Mouse (Mus musculus) kidney, embryonic 16.5 days (tissue): Measurements from ENCODE around the gene Ccdc18. TPM values are rescaled to one million over a fixed set of nuclear protein-coding genes. Genes with fewer than 3 reads are reported as not detected.
"Not testable (repeated sequence)": the region's sequence is repeated elsewhere in the genome, so short reads cannot be mapped to it uniquely, and the experiment has no call there.

ENCODE experiments used
- ATAC-seq: fragments of 200-750 bp; cut with Nextera tagmentation; 2 replicates; pipeline ENCODE4 v1.8.0; 2017; ENCODE audit warnings: moderate TSS enrichment; ENCODE audit not compliant: low FRiP score, low TSS enrichment
- H3K27ac ChIP-seq: fragments of 300-500 bp; sonication (generic); 2 replicates; pipeline ENCODE4 v1.5.1; 2014; ENCODE audit warnings: low read length
- H3K27me3 ChIP-seq: fragments of 300-500 bp; sonication (generic); 2 replicates; pipeline ENCODE4 v1.6.1; 2014; ENCODE audit warnings: low read length, control low read depth, mixed read lengths; ENCODE audit not compliant: insufficient read depth
- H3K36me3 ChIP-seq: fragments of 300-500 bp; sonication (generic); 2 replicates; pipeline ENCODE4 v1.6.1; 2014; ENCODE audit warnings: low read length, control low read depth, mixed read lengths; ENCODE audit not compliant: insufficient read depth
- H3K4me1 ChIP-seq: fragments of 300-500 bp; sonication (generic); 2 replicates; pipeline ENCODE4 v1.6.1; 2014; ENCODE audit warnings: low read length, control low read depth, mixed read lengths; ENCODE audit not compliant: insufficient read depth
- H3K4me2 ChIP-seq: fragments of 300-500 bp; sonication (generic); replicated peaks from 2 replicates; pipeline ENCODE4 v1.6.1; 2014; ENCODE audit warnings: low read depth, low read length
- H3K4me3 ChIP-seq: fragments of 300-500 bp; sonication (generic); 2 replicates; pipeline ENCODE4 v1.5.1; 2014; ENCODE audit warnings: mild to moderate bottlenecking, low read length
- H3K9ac ChIP-seq: fragments of 300-500 bp; sonication (generic); replicated peaks from 2 replicates; pipeline ENCODE4 v1.6.1; 2014; ENCODE audit warnings: low read length
- H3K9me3 ChIP-seq: fragments of 300-500 bp; sonication (generic); 2 replicates; pipeline ENCODE4 v1.6.1; 2016; ENCODE audit warnings: low read length, control low read depth
- WGBS: fragments of 180-500 bp; shearing (Covaris S2); extraction: QIAGEN DNeasy Blood & Tissue Kit; methylation state at CpG from one replicate; pipeline ENCODE4 v1.1.7; 2014; 5-methylcytosine and 5-hydroxymethylcytosine counted together
- polyA plus RNA-seq: library from polyadenylated mRNA; unstranded; fragments of >200 nt; fragmentation: Nextera tagmentation; extraction: Ambion mirVana; gene quantifications from 2 replicates; pipeline ENCODE4 v1.2.1, GENCODE M21; 2015

Gene Ccdc18
- polyA plus RNA-seq, 1 experiment from 2014 or later: 7.2 TPM

DNA sequence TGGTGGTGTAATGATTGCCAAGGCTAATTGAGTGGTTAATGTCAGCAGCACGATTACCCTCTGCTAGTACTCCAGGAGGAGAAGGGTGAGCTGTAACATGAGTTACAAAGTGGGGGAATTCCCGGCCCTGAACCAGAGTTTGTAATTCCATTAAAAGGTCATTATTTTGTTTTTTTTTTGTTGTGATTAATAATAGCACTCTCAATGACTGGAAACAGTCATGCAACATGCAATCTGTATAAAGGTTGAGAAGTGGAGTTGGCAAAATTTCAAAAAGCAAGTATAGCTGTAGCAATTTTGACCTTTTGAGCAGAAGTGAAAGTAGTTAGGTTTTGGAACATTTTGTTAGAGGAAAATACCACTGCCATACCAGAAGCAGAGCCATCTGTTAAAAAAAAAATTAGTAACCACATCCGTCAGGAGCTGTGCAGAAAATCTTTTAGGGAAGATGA lies 113.7 kb downstream of the Ccdc18 start:
- Histone ChIP-seq H3K36me3 (no peaks in the 10 kb centered on the region), H3K9me3 (no peaks in the 10 kb centered on the region), H3K4me1 (no peaks in the 10 kb centered on the region), H3K27me3 (no peaks in the 10 kb centered on the region), H3K9ac (no peak overlapping the region), H3K4me2 (no peak overlapping the region), H3K4me3 (no peak overlapping the region), H3K27ac (no peak overlapping the region)
- ATAC-seq: no peak
- 47% methylated on average over 3 of the region's 3 CpGs for WGBS

DNA sequence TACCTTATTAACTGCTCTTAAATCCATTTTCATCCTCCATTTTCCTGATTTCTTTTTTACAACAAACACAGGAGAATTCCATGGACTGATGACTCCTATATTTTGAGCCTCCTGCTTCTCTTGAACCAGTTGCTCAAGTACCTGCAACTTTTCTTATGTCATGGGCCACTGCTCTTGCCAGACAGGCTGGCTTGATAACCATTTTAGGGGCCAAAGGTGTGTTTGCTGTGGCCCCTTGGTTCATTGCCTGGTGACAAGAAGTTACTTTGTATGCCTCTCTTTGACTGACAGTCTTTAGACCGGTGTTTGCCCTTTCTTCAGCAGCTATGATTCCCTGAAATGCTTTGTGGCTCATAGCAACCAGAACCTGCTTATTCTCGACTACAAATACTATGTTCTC lies 117.4 kb downstream of the Ccdc18 start:
- 64% methylated on average over 2 of the region's 2 CpGs for WGBS
- no peak overlapping the region for H3K4me3 ChIP-seq
- H3K27me3 ChIP-seq: no peaks in the 10 kb centered on the region
- no peaks in the 10 kb centered on the region for H3K4me1 ChIP-seq
- H3K27ac ChIP-seq: no peak overlapping the region
- no peak overlapping the region for H3K4me2 ChIP-seq
- no peak overlapping the region for H3K9ac ChIP-seq
- no peaks in the 10 kb centered on the region for H3K36me3 ChIP-seq
- no peaks in the 10 kb centered on the region for H3K9me3 ChIP-seq
- no peak for ATAC-seq

DNA sequence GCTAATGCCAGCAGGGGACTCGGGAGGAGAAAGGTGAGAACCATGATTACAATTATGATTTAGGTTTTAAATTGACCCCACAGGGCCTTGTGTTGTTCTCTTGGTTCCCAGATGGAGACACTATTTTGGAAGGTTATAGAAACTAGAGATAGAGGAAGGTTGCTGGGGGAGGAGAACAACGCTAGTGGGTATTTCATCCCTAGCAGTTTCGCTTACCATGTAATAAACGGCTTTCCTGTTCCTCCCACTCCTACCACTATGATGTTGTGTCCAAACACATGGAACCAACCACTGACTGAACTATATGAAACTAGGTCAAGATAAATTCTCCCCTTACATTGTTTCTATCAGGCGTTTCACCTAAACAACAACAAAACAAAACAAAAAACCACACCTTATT lies 122.6 kb downstream of the Ccdc18 start:
- H3K4me1 ChIP-seq: no peaks in the 10 kb centered on the region
- H3K27me3 ChIP-seq: no peaks in the 10 kb centered on the region
- no peak overlapping the region for H3K4me3 ChIP-seq
- ATAC-seq: no peak
- no peak overlapping the region for H3K4me2 ChIP-seq
- no peaks in the 10 kb centered on the region for H3K9me3 ChIP-seq
- 72% methylated on average over 5 of the region's 5 CpGs for WGBS
- no peak overlapping the region for H3K27ac ChIP-seq
- no peak overlapping the region for H3K9ac ChIP-seq
- H3K36me3 ChIP-seq: no peaks in the 10 kb centered on the region

DNA sequence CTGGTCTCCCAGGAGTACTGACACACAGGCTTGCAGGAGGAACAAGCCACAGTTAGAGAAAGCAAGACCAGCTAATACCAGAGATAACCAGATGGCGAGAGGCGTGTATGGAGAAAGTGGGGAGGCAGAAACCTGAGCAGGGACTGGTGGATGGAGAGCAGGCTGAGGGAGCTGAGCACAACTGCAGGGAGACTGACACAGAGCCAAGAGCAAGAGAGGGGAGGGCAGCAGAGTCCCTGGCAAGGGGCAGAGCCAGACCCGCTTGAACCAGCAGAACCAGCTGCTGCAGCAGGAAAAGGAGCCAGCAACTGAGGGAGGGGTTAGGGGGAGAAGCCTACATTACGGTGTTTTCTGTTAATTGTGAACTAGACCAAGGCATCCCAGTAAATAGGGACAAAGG lies 130.0 kb downstream of the Ccdc18 start:
- peak; percentile 84 for ATAC-seq
- Histone ChIP-seq H3K4me3 (no peak overlapping the region), H3K9me3 (no peaks in the 10 kb centered on the region), H3K27me3 (no peaks in the 10 kb centered on the region), H3K36me3 (no peaks in the 10 kb centered on the region), H3K4me2 (no peak overlapping the region), H3K4me1 (no peaks in the 10 kb centered on the region), H3K27ac (no peak overlapping the region), H3K9ac (no peak overlapping the region)
- WGBS: 27% methylated on average over 4 of the region's 4 CpGs

DNA sequence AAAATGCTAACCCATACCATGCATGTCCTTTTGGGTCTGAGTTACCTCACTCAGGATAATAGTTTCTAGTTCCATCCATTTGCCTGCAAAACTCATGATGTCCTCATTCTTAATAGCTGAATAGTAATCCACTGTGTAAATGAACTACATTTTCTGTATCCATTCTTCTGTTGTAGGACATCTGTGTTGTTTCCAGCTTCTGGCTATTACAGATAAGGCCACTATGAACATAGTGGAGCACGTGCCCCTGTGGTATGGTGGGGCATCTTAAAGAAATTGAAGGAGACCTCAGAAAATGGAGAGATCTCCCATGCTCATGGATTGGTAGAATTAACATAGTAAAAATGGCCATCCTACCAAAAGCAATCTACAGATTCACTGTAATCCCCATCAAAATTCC lies 131.1 kb downstream of the Ccdc18 start:
- not testable (repeated sequence) for ATAC-seq, H3K9ac ChIP-seq, H3K4me3 ChIP-seq, H3K4me2 ChIP-seq, H3K9me3 ChIP-seq, H3K27me3 ChIP-seq, H3K27ac ChIP-seq, H3K36me3 ChIP-seq, H3K4me1 ChIP-seq
- WGBS: 85% methylated on average over 1 of the region's 1 CpGs

DNA sequence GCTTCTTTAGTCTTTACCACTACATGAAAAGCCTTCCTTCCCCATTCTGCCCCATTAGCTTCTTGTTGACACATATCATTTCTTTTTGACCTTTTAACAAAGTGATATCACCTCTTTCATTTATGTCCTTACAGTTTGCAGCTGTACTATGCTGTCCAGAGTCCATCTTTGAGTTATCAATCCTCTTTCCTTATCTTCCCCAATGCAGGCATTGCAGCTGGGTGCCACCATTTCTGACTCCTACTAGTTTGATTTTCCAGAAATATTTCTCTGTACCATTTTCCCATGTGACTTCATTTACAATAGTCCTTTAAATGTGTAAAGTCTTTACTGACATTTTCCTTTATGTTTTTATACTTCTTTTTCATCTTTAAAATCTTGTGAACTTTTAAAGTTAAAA lies 134.3 kb downstream of the Ccdc18 start:
- no peaks in the 10 kb centered on the region for H3K27me3 ChIP-seq
- no peak overlapping the region for H3K9ac ChIP-seq
- peaks cover 20% of the 10 kb centered on the region for H3K4me1 ChIP-seq
- H3K9me3 ChIP-seq: no peaks in the 10 kb centered on the region
- no peak overlapping the region for H3K4me2 ChIP-seq
- no peaks in the 10 kb centered on the region for H3K36me3 ChIP-seq
- no peak for ATAC-seq
- no peak overlapping the region for H3K4me3 ChIP-seq
- no peak overlapping the region for H3K27ac ChIP-seq

DNA sequence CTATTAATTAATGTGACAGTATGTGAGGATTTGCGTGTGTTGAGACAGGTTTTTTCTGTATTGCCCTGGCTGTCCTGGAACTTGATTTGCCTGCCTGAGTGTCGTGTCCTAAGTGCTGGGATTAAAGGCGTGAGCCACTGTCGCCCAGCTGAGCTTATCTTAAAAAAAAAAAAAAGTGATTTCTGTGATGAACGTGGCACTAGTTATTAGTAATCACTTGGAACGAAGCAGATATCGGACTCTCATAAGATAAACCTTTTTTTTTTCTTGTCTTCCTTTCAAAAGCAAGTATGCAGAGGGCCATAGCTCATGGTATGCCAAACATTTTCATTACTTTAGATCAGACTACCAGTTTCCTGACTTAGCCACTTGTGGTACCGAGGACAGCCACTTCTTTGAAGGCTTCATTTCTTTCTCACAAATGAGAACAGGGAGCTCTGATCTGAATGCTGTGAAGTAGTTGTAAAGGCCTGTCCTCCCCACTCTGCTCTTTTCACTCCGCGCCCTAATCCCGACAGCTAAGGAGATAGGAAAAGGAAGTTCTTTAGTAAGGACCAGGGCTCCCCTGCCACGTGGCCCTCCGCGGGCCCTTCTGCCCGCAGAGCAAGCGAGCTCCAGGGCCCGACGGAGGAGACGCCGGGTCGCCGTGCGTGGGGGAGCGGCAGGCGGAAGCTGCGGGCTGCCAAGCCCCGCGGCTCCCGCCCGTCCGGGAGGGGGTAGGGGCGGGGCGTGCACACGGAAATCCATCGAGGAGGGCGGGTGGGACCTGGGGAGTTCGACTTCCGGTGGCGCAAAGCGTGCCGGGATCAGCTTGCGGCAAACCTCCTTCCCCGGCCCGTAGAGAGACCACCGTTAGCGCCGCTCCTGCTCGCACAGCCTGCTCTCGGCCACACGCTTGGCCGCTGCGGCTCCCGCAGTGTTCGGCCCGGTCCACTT lies 135.7 kb downstream of the Ccdc18 start, which contains the start of gene Dr1:
TSS of gene Dr1 (plus strand) at position 771 of the 936 bp plus-strand sequence.
- WGBS: 2% methylated on average over 55 of the region's 55 CpGs
- Histone ChIP-seq H3K4me1 (peaks cover 20% of the 10 kb centered on the region), H3K36me3 (no peaks in the 10 kb centered on the region), H3K4me2 (peak within 1 kb of the TSS; percentile 89), H3K9me3 (no peaks in the 10 kb centered on the region), H3K4me3 (peak within 1 kb of the TSS; percentile 98), H3K9ac (peak within 1 kb of the TSS; percentile 98), H3K27me3 (no peaks in the 10 kb centered on the region), H3K27ac (peak within 1 kb of the TSS; percentile 97)
- ATAC-seq: peak; percentile 98

DNA sequence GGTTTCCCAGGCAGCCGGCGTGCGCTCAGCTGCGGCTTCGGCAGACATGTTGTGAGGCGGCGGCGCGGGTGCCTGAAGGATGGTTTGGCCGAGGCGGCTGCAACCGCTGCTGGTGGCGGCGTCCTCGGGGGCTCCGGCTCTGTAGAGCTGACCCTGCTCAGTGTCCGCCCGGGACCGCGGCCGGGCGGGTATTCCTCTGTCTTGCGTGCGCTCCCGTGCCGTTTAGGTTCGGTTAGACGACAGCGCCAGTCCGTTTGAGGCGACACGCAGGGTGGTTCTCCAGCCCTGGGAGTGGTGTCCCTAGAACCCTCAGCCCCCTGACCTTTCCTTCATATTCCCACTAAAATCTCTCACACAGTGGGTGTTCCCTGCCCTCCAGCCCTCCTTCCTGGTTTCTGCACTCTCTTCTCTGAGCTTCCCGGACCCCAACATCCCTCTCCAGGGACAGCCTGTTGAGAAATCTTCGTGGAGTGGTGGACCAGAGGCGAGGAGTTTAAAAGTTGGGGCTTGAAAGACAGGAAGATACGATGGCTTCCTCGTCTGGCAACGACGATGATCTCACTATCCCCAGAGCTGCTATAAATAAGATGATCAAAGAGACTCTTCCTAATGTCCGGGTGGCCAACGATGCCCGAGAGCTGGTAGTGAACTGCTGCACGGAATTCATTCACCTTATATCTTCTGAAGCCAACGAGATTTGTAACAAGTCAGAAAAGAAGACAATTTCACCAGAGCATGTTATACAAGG lies 136.6 kb downstream of the Ccdc18 start:
- H3K4me3 ChIP-seq: peak overlapping the region; percentile 98
- H3K27ac ChIP-seq: peak overlapping the region; percentile 97
- H3K9ac ChIP-seq: peak overlapping the region; percentile 98
- peak overlapping the region; percentile 89 for H3K4me2 ChIP-seq
- no peaks in the 10 kb centered on the region for H3K9me3 ChIP-seq
- ATAC-seq: no peak; the same call in 1 of the 2 replicates
- under 1% methylated on average over 44 of the region's 44 CpGs for WGBS
- H3K36me3 ChIP-seq: no peaks in the 10 kb centered on the region
- peaks cover 20% of the 10 kb centered on the region for H3K4me1 ChIP-seq
- no peaks in the 10 kb centered on the region for H3K27me3 ChIP-seq

DNA sequence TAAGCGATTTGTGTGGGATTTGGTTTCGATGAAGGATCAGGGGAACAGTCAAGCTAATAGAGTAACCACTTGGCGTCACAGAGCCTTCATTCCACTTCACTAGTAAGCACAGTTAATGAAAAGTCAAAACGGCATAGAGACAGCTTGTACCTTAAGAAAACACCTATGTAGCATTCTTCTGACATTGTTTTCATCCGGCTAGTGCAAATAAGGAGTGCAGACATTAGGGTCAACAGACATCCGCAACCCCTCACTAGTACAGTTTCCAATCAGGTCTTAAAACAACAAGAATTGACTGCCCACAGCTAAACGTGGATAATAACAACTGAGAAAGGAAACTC lies 137.1 kb downstream of the Ccdc18 start:
- no peaks in the 10 kb centered on the region for H3K36me3 ChIP-seq
- H3K27me3 ChIP-seq: no peaks in the 10 kb centered on the region
- peak overlapping the region; percentile 97; the same call in 1 of the 2 replicates for H3K27ac ChIP-seq
- H3K9me3 ChIP-seq: no peaks in the 10 kb centered on the region
- peak overlapping the region; percentile 98 for H3K4me3 ChIP-seq
- H3K9ac ChIP-seq: peak overlapping the region; percentile 98
- peaks cover 20% of the 10 kb centered on the region for H3K4me1 ChIP-seq
- WGBS: 1% methylated on average over 7 of the region's 7 CpGs
- no peak for ATAC-seq
- peak overlapping the region; percentile 89 for H3K4me2 ChIP-seq

DNA sequence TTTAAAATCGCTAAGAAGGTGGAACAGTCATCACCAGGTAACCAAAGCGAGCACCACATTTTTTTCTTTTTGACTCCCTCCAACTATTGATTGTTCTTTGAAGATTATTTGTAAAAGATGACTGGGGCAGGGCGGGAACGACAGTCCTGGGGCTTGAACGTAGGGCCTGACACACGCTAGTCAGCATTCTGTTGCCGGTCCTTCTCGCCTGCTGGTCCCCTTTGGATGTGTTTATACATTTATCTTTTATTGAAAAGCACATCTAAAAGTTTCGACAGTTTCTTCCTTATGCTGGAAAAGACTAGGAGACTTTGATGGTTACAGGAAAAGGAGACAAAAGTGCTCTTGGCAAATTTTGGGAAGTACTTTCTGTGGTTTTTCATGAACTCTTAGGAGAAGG lies 137.7 kb downstream of the Ccdc18 start:
- WGBS: 37% methylated on average over 9 of the region's 9 CpGs
- H3K4me3 ChIP-seq: peak overlapping the region; percentile 98

More for the DNA sequence above, 137.7 kb downstream of the Ccdc18 start:
- ATAC-seq: no peak
- H3K36me3 ChIP-seq: no peaks in the 10 kb centered on the region
- H3K9ac ChIP-seq: peak overlapping the region; percentile 98; the same call in 1 of the 2 replicates
- no peaks in the 10 kb centered on the region for H3K27me3 ChIP-seq
- peaks cover 20% of the 10 kb centered on the region for H3K4me1 ChIP-seq
- no peak overlapping the region for H3K27ac ChIP-seq
- no peaks in the 10 kb centered on the region for H3K9me3 ChIP-seq
- peak overlapping the region; percentile 89 for H3K4me2 ChIP-seq
